Mouse (Mus musculus) hematopoietic stem cell, adult 5-6 weeks (primary cell): ENCODE data around the gene Creld1. TPM values are rescaled to one million over a fixed set of nuclear protein-coding genes. Genes with fewer than 3 reads are reported as not detected.

Experiments
- ATAC-seq, 2 experiments: fragments of 125-278 bp in 1 of 2; replicated peaks in 1 of 2; 2 replicates each; pipeline ENCODE4 v1.8.0; 2016 to 2017; ENCODE audit warnings: inconsistent platforms in 2 of 2, mild to moderate bottlenecking in 2 of 2, moderate number of reproducible peaks in 2 of 2, low read depth in 1 of 2, moderate TSS enrichment in 1 of 2; ENCODE audit not compliant: low FRiP score in 2 of 2, poor library complexity in 2 of 2, severe bottlenecking in 2 of 2, insufficient read depth in 1 of 2, low TSS enrichment in 1 of 2
- total RNA-seq: library from RNA; stranded (forward); fragments of 172-1452, 232-1000 nt; gene quantifications from 2 replicates; pipeline ENCODE4 v1.2.3, GENCODE M21; 2017

Creld1 gene
- total RNA-seq, 1 experiment from 2014 or later: 8.3 TPM

GRCm38 (mm10) chr6:113464040-113464439 lies 19.1 kb upstream of the Creld1 start:
- ATAC-seq: no peak

DNA sequence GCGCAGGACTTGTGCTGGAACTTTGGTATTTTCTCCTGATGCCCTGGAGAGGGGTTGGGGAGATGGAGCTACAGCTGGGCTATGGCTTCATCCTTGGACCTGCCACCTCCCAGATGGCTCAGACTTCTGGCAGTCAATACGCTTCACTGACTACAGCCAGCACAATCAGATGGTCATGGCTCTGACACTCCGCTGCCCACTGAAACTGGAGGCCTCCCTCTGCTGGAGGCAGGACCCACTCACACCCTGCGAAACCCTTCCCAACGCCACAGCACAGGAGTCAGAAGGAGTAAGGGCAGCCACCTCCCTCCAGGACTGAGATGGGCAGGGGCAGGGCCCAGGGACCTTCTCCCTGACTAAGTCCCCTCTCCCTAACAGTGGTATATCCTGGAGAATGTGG lies 17.5 kb upstream of the Creld1 start:
- ATAC-seq: no peak

GRCm38 (mm10) chr6:113468512-113468911 lies 14.6 kb upstream of the Creld1 start:
- no peak for ATAC-seq

DNA sequence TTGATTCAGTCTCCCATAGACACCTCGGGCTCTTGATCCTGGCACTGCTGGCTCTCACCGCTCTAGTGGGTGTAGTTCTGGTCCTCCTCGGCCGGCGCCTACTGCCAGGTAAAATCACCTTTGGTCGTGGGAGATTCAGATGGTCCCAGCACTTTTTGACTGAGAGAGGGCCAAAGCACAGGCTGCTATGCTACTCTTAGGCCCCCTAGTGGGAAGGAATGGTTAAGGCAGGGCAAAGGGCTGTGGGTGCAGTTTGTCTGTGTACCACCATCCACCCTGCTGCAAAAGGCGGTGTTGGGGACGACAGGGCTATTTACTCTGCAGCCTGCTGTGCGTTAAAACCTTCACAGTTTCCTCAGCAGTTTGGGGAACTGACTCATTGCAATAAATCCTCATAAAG lies 14.1 kb upstream of the Creld1 start:
- peak; percentile 91 to 92 for ATAC-seq

DNA sequence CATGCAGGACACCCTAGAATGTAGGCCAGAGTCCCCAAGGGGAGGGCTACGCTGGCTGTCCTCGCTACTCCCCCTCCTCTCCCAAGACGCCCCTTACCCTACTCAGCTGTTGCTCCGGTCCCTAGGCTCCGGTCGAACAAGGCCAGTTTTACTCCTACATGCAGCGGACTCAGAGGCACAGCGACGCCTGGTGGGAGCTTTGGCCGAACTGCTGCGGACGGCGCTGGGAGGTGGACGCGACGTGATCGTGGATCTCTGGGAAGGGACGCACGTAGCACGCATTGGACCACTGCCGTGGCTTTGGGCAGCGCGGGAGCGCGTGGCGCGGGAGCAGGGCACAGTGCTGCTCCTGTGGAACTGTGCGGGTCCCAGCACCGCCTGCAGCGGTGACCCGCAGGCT lies 13.7 kb upstream of the Creld1 start:
- ATAC-seq: peak; percentile 68 to 81

GRCm38 (mm10) chr6:113471297-113471936 lies 11.7 kb upstream of the Creld1 start, which contains the start of gene Il17rc:
Il17rc (plus strand) TSS chr6:113471427.
- no peak for ATAC-seq

- no peak for ATAC-seq
These were observed 11.0 kb upstream of the Creld1 start for GRCm38 (mm10) chr6:113472061-113472460.

DNA sequence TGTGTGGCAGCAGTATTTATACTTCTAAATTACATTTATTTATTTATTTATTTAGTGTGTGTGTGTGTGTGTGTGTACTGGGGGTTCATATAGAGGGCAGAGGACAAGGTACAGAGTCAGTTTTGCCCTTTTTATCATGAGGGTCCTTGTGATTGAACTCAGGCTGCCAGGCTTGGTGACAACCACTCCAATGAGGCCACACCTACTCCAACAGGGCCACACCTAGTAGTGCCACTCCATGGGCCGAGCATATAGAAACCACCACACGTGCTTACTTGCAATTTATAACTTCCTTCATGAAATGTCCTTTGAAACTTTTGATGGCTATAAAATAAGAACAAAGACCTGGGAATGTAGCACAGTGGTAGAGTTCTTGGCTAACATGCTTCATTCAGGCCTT lies 9.9 kb upstream of the Creld1 start:
- ATAC-seq: no peak

GRCm38 (mm10) chr6:113473715-113474114 lies 9.4 kb upstream of the Creld1 start:
- ATAC-seq: no peak

DNA sequence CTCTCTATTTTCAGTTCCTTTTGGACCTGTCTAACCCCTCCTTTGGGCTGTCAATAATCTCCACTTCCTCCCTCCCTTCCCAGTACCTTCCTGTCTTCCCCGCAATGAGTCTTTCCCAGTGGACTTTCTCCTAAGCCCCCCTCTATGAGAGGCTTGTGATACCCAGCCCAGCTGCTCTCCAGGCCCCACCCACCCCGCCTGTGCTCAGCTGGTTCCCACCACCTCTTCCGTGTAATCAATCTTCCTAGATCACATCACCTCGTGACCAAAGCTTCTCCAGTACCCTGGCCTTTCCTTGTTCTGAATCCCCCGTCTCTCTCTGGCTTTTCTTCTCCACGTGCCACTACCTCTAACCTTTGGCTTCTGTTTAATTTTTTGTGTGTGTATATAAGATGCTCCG lies 5.7 kb upstream of the Creld1 start:
- no peak for ATAC-seq

DNA sequence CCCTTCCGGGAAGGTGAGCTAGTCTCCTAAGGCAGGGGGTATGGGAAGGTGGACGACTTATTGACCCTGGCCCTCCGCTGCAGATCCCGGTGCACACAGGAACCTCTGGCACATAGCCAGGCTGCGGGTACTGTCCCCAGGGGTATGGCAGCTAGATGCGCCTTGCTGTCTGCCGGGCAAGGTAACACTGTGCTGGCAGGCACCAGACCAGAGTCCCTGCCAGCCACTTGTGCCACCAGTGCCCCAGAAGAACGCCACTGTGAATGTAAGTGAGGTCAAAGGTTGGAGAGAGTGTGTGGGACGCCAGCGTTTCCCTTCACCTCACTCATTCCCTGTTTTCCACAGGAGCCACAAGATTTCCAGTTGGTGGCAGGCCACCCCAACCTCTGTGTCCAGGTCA lies 4.2 kb upstream of the Creld1 start:
- ATAC-seq: no peak

- no peak for ATAC-seq
These were observed 2.3 kb upstream of the Creld1 start for GRCm38 (mm10) chr6:113480555-113481373.

DNA sequence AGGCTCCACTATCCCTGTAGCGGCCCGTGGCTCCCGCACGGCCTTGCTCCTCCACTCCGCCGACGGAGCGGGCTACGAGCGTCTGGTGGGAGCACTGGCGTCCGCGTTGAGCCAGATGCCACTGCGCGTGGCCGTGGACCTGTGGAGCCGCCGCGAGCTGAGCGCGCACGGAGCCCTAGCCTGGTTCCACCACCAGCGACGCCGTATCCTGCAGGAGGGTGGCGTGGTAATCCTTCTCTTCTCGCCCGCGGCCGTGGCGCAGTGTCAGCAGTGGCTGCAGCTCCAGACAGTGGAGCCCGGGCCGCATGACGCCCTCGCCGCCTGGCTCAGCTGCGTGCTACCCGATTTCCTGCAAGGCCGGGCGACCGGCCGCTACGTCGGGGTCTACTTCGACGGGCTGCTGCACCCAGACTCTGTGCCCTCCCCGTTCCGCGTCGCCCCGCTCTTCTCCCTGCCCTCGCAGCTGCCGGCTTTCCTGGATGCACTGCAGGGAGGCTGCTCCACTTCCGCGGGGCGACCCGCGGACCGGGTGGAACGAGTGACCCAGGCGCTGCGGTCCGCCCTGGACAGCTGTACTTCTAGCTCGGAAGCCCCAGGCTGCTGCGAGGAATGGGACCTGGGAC lies 509 bp upstream of the Creld1 start:
- peak; percentile 5 to 43; a peak in 2 of 4 replicates for ATAC-seq

- ATAC-seq: 0 out of 4 replicates have a peak, but pooled peaks of 1 of the 2 experiments have one; percentile 2
These were observed 632 bp downstream of the Creld1 start for GRCm38 (mm10) chr6:113483729-113484128.

DNA sequence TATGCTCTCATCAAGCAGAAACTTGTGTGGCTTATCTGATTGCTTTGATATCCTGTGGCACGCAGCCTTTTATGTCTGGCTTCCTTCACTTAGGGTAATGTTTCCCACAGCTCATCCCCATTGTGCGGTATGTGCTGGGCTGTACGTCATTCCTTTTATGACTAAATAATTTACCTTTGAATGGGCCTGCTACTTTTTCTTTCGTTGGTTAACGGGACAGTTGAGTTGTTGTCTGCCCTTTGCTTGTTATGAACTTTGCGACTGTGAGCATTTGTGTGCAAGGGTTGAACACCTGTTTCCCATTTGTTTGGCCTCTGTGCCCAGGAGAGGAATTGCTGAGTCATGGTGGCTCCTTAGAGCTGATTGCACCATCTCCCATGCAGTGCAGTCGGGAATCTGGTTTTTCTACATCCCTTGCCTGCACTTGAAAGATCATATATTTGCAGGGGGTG lies 4.1 kb downstream of the Creld1 start:
- no peak for ATAC-seq

DNA sequence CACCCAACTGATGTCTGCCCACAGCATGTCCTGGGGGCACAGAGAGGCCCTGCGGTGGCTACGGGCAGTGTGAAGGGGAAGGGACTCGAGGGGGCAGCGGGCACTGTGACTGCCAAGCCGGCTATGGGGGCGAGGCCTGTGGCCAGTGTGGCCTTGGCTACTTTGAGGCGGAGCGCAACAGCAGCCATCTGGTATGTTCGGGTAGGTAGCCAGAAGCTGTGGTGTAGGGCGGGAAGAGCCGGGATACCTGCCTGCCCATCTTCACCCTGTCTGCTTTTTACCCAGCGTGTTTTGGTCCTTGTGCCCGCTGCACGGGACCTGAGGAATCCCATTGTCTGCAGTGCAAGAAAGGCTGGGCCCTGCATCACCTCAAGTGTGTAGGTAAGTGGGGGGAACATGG lies 6.3 kb downstream of the Creld1 start:
- ATAC-seq: no peak

- ATAC-seq: no peak
These were observed 9.2 kb downstream of the Creld1 start for GRCm38 (mm10) chr6:113492101-113492864.
